Mouse (Mus musculus) intestine, postnatal 0 days (tissue): ENCODE measurements around the gene Duox2. TPM values are rescaled to one million over a fixed set of nuclear protein-coding genes. Genes with fewer than 3 reads are reported as not detected.

ENCODE experiments used
- ATAC-seq: fragments of 200-750 bp; cut with Nextera tagmentation; 2 replicates; pipeline ENCODE4 v1.8.0; 2017; ENCODE audit warnings: mild to moderate bottlenecking, moderate TSS enrichment, moderate library complexity
- H3K27ac ChIP-seq: fragments of 300-500 bp; sonication (generic); 2 replicates; pipeline ENCODE4 v1.5.1; 2014; ENCODE audit warnings: mild to moderate bottlenecking, low read depth, low read length, moderate library complexity
- H3K27me3 ChIP-seq: fragments of 300-500 bp; sonication (generic); replicated peaks from 2 replicates; pipeline ENCODE4 v1.6.1; 2014; ENCODE audit warnings: low read length, mixed read lengths; ENCODE audit not compliant: control insufficient read depth, insufficient read depth
- H3K36me3 ChIP-seq: fragments of 300-500 bp; sonication (generic); 2 replicates; pipeline ENCODE4 v1.6.1; 2014; ENCODE audit warnings: mild to moderate bottlenecking, moderate library complexity; ENCODE audit not compliant: control insufficient read depth, insufficient read depth
- H3K4me1 ChIP-seq: fragments of 300-500 bp; sonication (generic); replicated peaks from 2 replicates; pipeline ENCODE4 v1.6.1; 2014; ENCODE audit warnings: antibody characterized with exemption, low read length, mixed read lengths; ENCODE audit not compliant: control insufficient read depth, insufficient read depth
- H3K4me2 ChIP-seq: fragments of 300-500 bp; sonication (generic); replicated peaks from 2 replicates; pipeline ENCODE4 v1.6.1; 2014; ENCODE audit warnings: low read depth, mild to moderate bottlenecking, moderate library complexity
- H3K4me3 ChIP-seq: fragments of 300-500 bp; sonication (generic); 2 replicates; pipeline ENCODE4 v1.5.1; 2014; ENCODE audit warnings: low read depth, low read length
- H3K9ac ChIP-seq: fragments of 300-500 bp; sonication (generic); 2 replicates; pipeline ENCODE4 v1.6.1; 2014; ENCODE audit warnings: mild to moderate bottlenecking, low read depth, low read length
- H3K9me3 ChIP-seq: fragments of 300-500 bp; sonication (generic); 2 replicates; pipeline ENCODE4 v1.6.1; 2016; ENCODE audit warnings: mixed run types; ENCODE audit not compliant: control insufficient read depth
- CTCF ChIP-seq: sonication (generic); IDR thresholded peaks from 2 replicates; pipeline ENCODE4 v1.5.1; 2016; ENCODE audit warnings: low read depth, mild to moderate bottlenecking, control low read depth, antibody characterized with exemption, moderate library complexity
- WGBS: fragments of 180-500 bp; shearing (Covaris S2); extraction: QIAGEN DNeasy Blood & Tissue Kit; methylation state at CpG from one replicate; pipeline ENCODE4 v1.1.7; 2014; 5-methylcytosine and 5-hydroxymethylcytosine counted together
- polyA plus RNA-seq: library from polyadenylated mRNA; unstranded; fragments of >200 nt; fragmentation: Nextera tagmentation; extraction: Ambion mirVana; gene quantifications from 2 replicates; pipeline ENCODE4 v1.2.1, GENCODE M21; 2015

Duox2 gene
- polyA plus RNA-seq, 1 experiment from 2014 or later = 0.17 TPM

DNA sequence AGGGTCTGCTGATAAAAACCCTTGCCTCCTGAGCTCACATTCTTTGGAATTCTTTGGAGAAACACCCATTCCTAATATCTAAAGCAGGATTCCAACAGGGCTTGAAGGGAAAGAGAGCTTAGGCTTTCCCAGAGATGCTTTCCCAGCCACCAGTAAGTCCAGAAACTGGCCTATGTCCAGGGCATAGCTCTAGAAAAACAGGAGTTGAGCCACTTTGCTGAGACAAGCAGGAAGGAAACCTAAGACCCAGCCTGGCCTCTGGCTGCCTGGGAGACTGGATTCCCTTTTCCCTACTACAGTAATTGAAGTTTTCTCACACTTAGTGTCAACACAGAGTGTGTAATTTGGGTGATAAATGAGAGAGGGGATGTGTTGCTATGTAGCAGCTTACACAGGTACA is 61.9 kb downstream of the Duox2 start:
- Histone ChIP-seq H3K4me1 (no peaks in the 10 kb centered on the region), H3K36me3 (no peaks in the 10 kb centered on the region), H3K4me3 (no peak overlapping the region), H3K9ac (no peak overlapping the region), H3K9me3 (no peaks in the 10 kb centered on the region), H3K27ac (no peak overlapping the region), H3K4me2 (peak overlapping the region; percentile 85), H3K27me3 (no peaks in the 10 kb centered on the region)
- no peak for ATAC-seq
- no peak for TF ChIP-seq CTCF

GRCm38 (mm10) chr2:122235425-122235824 is 62.8 kb downstream of the Duox2 start:
- Histone ChIP-seq H3K9ac (no peak overlapping the region), H3K27me3 (no peaks in the 10 kb centered on the region), H3K4me1 (no peaks in the 10 kb centered on the region), H3K4me3 (peak overlapping the region; percentile 61), H3K9me3 (no peaks in the 10 kb centered on the region), H3K27ac (peak overlapping the region; percentile 77), H3K36me3 (no peaks in the 10 kb centered on the region), H3K4me2 (peak overlapping the region; percentile 85)
- no peak for TF ChIP-seq CTCF
- ATAC-seq = peak; percentile 25; the same call in 1 of the 2 replicates
- WGBS = 36% methylated on average over 2 of the region's 2 CpGs

DNA sequence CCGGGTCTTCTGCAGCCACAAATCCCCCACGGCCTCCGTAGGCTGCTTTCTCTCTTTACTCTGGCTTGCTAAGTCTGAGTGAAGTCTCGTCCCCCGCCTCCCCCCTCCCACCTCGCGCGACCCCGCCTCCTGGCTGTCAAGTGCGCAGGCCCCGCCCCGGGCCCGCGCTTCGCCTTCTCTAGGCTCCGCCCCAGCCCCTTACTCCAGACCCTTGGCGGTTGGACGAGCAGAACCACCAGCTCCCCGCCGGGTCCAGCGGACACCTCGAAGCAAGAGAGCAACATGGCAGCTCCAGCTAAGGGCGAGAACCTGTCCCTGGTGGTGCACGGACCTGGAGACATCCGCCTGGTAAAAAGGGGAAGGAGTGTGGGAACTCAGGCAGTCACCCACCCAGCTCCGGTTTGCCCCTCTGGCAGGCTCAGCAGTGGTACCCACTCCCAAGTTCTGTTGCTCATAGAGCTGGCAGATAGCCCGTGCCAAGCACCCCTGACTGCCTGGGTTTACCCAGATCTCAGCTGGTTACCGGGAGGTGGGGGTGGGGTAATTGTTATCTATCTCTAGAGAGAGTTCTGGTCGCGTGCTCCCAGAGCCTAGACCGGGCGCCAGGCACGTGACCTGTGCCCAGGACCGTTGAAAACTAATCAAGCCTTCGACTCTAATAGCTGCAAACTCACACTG is 63.5 kb downstream of the Duox2 start, which contains the start of gene Sord:
Gene Sord (plus strand): TSS at position 139 of the 678 bp plus-strand sequence.
- H3K27me3 ChIP-seq = no peaks in the 10 kb centered on the region
- TF ChIP-seq CTCF = 0 out of 2 replicates have a peak, but pooled peaks have one; percentile 7
- H3K4me1 ChIP-seq = no peaks in the 10 kb centered on the region
- H3K9ac ChIP-seq = peak within 1 kb of the TSS; percentile 56
- under 1% methylated on average over 35 of the region's 35 CpGs for WGBS
- peak; percentile 81 for ATAC-seq
- H3K9me3 ChIP-seq = no peaks in the 10 kb centered on the region
- H3K36me3 ChIP-seq = no peaks in the 10 kb centered on the region
- peak within 1 kb of the TSS; percentile 85 for H3K4me2 ChIP-seq
- H3K27ac ChIP-seq = peak within 1 kb of the TSS; percentile 77
- peak within 1 kb of the TSS; percentile 61 for H3K4me3 ChIP-seq

- H3K4me3 ChIP-seq = peak overlapping the region; percentile 61
- 9% methylated on average over 26 of the region's 26 CpGs for WGBS
- no peaks in the 10 kb centered on the region for H3K4me1 ChIP-seq
- no peaks in the 10 kb centered on the region for H3K27me3 ChIP-seq
- no peak for TF ChIP-seq CTCF
- no peaks in the 10 kb centered on the region for H3K36me3 ChIP-seq
- H3K4me2 ChIP-seq = peak overlapping the region; percentile 85
- peak overlapping the region; percentile 56 for H3K9ac ChIP-seq
- H3K9me3 ChIP-seq = no peaks in the 10 kb centered on the region
- peak; percentile 26 for ATAC-seq
- peak overlapping the region; percentile 77 for H3K27ac ChIP-seq
Measured at GRCm38 (mm10) chr2:122233759-122234557, 64.3 kb downstream of the Duox2 start.

- Histone ChIP-seq H3K9ac (no peak overlapping the region), H3K4me2 (no peak overlapping the region), H3K4me3 (no peak overlapping the region), H3K27me3 (no peaks in the 10 kb centered on the region), H3K27ac (no peak overlapping the region), H3K36me3 (no peaks in the 10 kb centered on the region), H3K9me3 (no peaks in the 10 kb centered on the region), H3K4me1 (no peaks in the 10 kb centered on the region)
- 66% methylated on average over 5 of the region's 5 CpGs for WGBS
- ATAC-seq = no peak
- no peak for TF ChIP-seq CTCF
Measured at GRCm38 (mm10) chr2:122233341-122233740, 64.9 kb downstream of the Duox2 start.

GRCm38 (mm10) chr2:122231616-122232015 is 66.6 kb downstream of the Duox2 start:
- Histone ChIP-seq H3K4me3 (no peak overlapping the region), H3K4me2 (no peak overlapping the region), H3K9me3 (no peaks in the 10 kb centered on the region), H3K27ac (no peak overlapping the region), H3K36me3 (no peaks in the 10 kb centered on the region), H3K27me3 (no peaks in the 10 kb centered on the region), H3K4me1 (no peaks in the 10 kb centered on the region), H3K9ac (no peak overlapping the region)
- ATAC-seq = no peak
- 86% methylated on average over 9 of the region's 9 CpGs for WGBS
- TF ChIP-seq CTCF = no peak
